Mouse (Mus musculus): ENCODE measurements around the gene Ninl.

The Ninl gene

GRCm38 (mm10) chr2:151039232-151039695 is at the start of gene Ninl, which contains the start of gene Nanp:
Ninl (minus strand) TSS chr2:151039382.
Nanp (minus strand) TSS chr2:151039398.
- DNase-seq = peak; percentile 95 to 97

GRCm38 (mm10) chr2:151056637-151057036 is 17.5 kb upstream of the Ninl start:
- DNase-seq = no peak

GRCm38 (mm10) chr2:151040411-151040810 is 1.2 kb upstream of the Ninl start:
- DNase-seq = no peak

GRCm38 (mm10) chr2:151039726-151040125 is 544 bp upstream of the Ninl start:
- peak in 1 of 2 experiments; percentile 12 for DNase-seq

GRCm38 (mm10) chr2:151038811-151039222 is 365 bp downstream of the Ninl start:
- DNase-seq = no peak

- peak in 1 of 2 experiments; percentile 5 for DNase-seq
Measured at GRCm38 (mm10) chr2:151037876-151038552, 1.2 kb downstream of the Ninl start.

GRCm38 (mm10) chr2:151037292-151037691 is 1.9 kb downstream of the Ninl start:
- no peak for DNase-seq

DNA sequence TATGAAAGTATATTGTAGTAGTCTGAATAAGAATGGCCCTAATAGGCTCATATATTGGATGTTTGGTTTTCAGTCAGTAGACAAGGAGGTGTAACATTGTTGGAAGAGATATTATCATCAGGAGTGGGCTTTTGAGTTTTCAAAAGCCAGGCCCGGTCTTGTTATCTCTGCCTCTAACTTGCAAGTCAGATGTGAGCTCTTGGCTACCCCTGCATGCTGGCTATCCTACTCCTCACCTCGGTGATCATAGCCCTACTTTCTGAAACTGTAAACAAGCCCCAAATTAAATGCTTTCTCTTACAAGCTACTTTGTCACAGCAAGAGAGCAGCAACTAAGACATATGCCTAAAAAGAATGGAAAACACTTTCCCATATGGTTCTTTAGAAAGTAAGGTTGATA is 2.5 kb downstream of the Ninl start:
- no peak for DNase-seq

GRCm38 (mm10) chr2:151034435-151034834 is 4.7 kb downstream of the Ninl start:
- DNase-seq = no peak

- no peak for DNase-seq
Measured at GRCm38 (mm10) chr2:151021158-151021557, 18.0 kb downstream of the Ninl start.

GRCm38 (mm10) chr2:151015316-151015715 is 23.9 kb downstream of the Ninl start:
- DNase-seq = no peak

GRCm38 (mm10) chr2:151011273-151011672 is 27.9 kb downstream of the Ninl start:
- DNase-seq = no peak

DNA sequence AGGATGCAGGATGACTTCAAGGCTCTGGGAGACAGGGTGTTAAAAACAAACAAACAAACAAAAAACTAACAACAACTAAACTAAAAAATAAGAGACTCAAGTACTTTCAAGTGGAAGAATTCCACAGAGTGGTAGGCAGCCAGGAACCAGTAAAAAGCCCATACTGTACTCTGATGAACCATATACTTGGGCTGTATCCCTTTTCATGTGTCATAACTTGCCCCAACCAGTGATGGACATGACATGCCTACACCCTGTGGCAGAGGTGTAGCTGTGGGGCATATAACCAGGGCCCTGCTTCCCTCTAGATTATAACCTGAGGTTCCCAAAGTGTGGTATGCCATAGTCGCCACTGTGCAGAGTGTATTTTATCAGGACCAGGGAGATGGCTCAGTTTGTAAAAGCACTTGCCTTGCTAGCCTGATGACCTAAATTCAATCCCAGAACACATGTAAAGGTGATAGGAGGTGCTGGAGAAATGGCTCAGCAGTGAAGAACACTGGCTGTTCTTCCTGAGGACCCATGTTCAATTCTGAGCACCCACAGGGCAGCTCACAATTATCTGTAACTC is 29.6 kb downstream of the Ninl start:
- no peak for DNase-seq

- peak; percentile 88 to 91 for DNase-seq
Measured at GRCm38 (mm10) chr2:151008939-151009509, 30.2 kb downstream of the Ninl start.

- DNase-seq = no peak
Measured at GRCm38 (mm10) chr2:151008517-151008932, 30.7 kb downstream of the Ninl start.

GRCm38 (mm10) chr2:151008006-151008405 is 31.2 kb downstream of the Ninl start:
- DNase-seq = no peak

DNA sequence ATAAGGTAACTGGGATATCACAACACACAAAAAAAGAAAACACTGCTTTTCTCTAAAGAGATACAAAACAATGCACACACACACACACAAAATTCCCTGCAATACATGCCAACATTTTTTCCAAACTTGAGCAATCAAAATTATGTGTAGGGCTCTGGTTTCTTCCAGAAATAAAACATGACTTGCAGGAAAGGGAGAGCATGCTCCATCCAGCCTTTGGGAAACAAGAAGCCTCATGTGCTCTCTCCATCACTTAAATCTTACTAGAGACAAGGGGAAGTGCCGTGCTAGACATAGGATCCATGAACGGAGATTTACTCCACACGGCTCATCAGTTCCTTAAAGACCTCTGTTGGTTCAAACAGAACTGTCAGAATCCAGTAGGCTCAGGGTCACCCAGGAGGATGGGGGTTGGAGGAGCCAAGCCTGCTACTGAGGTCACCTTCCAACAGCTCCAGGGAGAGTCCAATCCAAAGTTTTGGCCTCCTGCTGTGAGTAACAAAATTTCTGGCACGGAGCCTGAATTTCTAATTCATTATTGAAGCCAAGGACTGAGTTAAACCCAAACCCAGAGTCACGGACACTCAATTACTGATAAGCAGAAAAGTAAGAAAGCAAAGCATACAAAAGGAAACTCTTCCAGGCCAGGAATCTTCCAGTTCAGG is 32.8 kb downstream of the Ninl start:
- no peak for DNase-seq

DNA sequence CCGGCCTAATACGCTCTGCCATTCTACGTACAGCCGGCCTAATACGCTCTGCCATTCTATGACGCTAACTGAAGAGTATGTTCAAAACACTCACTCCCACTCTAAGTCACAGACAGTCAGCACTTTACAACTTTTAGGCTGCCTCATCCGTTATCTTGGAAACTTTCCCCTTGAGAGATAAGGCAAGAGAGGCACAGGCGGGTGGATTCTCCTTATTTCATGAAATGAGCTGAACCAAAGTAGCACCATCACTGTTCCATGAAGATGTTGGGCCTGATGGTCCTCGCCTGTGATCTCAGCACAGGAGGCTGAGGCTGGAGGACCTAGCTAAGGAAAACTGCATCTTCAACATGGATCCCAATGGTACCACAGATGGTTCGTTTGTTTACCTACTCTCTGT is 34.8 kb downstream of the Ninl start:
- DNase-seq = no peak

DNA sequence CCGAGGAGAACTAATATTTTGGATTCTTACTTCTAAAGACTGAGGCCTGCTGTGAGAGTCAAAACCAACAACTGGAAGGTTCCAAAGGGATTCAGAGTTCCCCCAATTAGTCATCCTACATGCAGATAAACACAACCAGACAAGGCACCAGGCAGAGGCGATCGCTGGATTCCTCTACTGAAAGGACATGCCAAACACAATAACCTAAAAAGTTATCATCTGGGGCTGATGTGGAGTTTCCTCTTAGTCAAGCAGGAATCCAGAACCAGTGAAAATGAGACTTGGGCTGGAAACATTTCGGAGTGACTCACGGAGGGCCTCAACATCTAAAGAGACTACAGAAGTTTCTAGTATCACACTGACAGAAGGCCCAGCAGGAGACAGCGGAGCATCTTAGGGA is 35.4 kb downstream of the Ninl start:
- DNase-seq = no peak

GRCm38 (mm10) chr2:151001619-151002175 is 37.5 kb downstream of the Ninl start:
- no peak for DNase-seq

- peak; percentile 73 to 79 for DNase-seq
Measured at GRCm38 (mm10) chr2:151000402-151001178, 38.6 kb downstream of the Ninl start.

DNA sequence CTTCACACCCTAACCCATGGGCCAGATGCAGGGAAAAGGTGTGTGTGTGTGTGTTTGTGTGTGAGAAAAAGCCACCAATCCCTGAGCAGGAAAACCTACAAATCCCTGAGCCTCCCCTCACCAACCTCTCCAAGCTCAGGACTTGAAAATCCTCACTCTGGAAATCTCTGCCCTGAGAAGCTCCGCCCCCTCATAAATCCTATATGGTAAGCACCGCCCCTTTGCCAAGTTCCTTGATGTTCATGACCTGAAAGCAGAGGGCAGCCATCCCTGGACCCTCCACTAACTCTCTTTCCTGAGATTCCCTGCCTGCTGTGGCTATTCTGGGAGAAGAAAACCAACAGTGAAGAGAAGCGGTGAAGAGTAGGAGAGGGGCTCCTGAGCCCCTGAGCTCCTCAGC is 40.2 kb downstream of the Ninl start:
- DNase-seq = peak; percentile 32 to 33
